Mouse (Mus musculus): Measurements from ENCODE around the gene Spata7. TPM values are rescaled to one million over a fixed set of nuclear protein-coding genes. Genes with fewer than 3 reads are reported as not detected.
"Not testable (repeated sequence)": the region's sequence is repeated elsewhere in the genome, so short reads cannot be mapped to it uniquely, and the experiment has no call there.

Spata7 gene
- polyA plus RNA-seq, 1 experiment from 2014 or later = 40.9 TPM

DNA sequence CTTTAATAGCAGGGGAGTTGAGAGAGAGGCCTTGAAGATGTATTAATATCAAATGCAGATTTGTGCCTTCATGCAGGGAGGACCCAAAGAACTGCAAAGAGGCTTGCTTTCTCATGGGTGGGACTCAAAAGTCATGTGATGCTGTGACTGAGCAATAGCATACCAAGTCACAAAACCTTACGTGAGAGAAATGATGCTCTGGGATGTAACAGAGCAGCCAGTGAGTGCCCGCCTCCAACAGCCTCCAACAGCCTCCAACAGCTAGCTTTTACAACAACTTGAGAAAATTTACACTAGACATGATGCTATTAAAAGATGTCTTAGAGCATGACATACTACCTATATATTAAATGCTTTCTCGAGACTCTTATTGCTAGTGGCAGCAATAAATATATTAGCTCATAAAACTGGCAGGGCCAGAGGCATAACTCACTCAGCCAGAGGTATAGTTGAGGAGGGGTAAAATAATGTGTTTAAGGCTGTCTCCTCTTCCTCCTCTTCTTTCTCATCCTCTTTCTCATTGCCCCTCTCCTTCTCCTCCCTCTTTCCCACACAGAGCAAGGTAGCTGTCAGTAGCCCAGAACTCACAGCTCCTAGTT is 12.9 kb upstream of the Spata7 start:
- Histone ChIP-seq H3K9ac (replicated peaks; ENCODE audit: low read depth, low read length) (no peak overlapping the region), H3K36me3 (ENCODE audit: control insufficient read depth, insufficient read depth, low read length) (no peaks in the 10 kb centered on the region), H3K27ac (ENCODE audit: low read depth, low read length) (no peak overlapping the region; the same call in 1 of the 2 replicates), H3K4me3 (ENCODE audit: low read depth, low read length) (no peak overlapping the region), H3K4me1 (ENCODE audit: control insufficient read depth, insufficient read depth, low read length) (0 out of 2 replicates have a peak, but pooled peaks cover 4% of the 10 kb centered on the region), H3K9me3 (ENCODE audit: control insufficient read depth, low read length) (no peaks in the 10 kb centered on the region), H3K4me2 (ENCODE audit: low read depth, low read length) (no peak overlapping the region), H3K27me3 (ENCODE audit: control insufficient read depth, insufficient read depth, low read length) (no peaks in the 10 kb centered on the region)
- peak; percentile 67 for ATAC-seq (ENCODE audit: low read depth)
- 42% methylated on average over 3 of the region's 3 CpGs for WGBS

DNA sequence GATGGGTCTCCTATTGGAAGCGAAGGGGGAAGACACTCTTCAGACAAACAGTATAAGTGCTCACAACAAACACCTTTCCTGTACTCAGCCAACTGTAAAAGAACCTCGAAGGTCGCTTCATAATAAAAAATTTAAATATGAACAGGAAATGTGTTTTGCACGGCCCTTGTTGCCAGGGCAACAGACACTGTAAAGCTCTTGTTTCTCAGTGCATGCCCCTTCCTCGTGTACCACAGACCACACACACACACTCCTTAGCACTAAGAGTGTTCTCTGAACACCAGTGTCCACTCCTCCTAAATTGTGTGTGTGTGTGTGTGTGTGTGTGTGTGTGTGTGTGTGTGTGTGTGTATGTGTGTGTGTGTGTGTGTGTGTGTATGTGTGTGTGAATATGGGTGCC is 12.2 kb upstream of the Spata7 start:
- Histone ChIP-seq H3K27me3 (ENCODE audit: control insufficient read depth, insufficient read depth, low read length) (no peaks in the 10 kb centered on the region), H3K4me3 (ENCODE audit: low read depth, low read length) (no peak overlapping the region), H3K36me3 (ENCODE audit: control insufficient read depth, insufficient read depth, low read length) (no peaks in the 10 kb centered on the region), H3K9me3 (ENCODE audit: control insufficient read depth, low read length) (no peaks in the 10 kb centered on the region), H3K4me2 (ENCODE audit: low read depth, low read length) (no peak overlapping the region), H3K9ac (replicated peaks; ENCODE audit: low read depth, low read length) (no peak overlapping the region), H3K4me1 (ENCODE audit: control insufficient read depth, insufficient read depth, low read length) (0 out of 2 replicates have a peak, but pooled peaks cover 4% of the 10 kb centered on the region), H3K27ac (ENCODE audit: low read depth, low read length) (no peak overlapping the region)
- ATAC-seq (ENCODE audit: low read depth) = no peak; the same call in none of the 2 replicates
- 31% methylated on average over 5 of the region's 5 CpGs for WGBS

GRCm38 (mm10) chr12:98619496-98619895 is 8.5 kb upstream of the Spata7 start:
- H3K9ac ChIP-seq (replicated peaks; ENCODE audit: low read depth, low read length) = no peak overlapping the region
- H3K27me3 ChIP-seq (ENCODE audit: control insufficient read depth, insufficient read depth, low read length) = no peaks in the 10 kb centered on the region
- H3K4me3 ChIP-seq (ENCODE audit: low read depth, low read length) = no peak overlapping the region
- no peak for ATAC-seq (ENCODE audit: low read depth)
- WGBS = 53% methylated on average over 2 of the region's 2 CpGs
- H3K4me2 ChIP-seq (ENCODE audit: low read depth, low read length) = no peak overlapping the region
- H3K4me1 ChIP-seq (ENCODE audit: control insufficient read depth, insufficient read depth, low read length) = 0 out of 2 replicates have a peak, but pooled peaks cover 4% of the 10 kb centered on the region
- no peaks in the 10 kb centered on the region for H3K36me3 ChIP-seq (ENCODE audit: control insufficient read depth, insufficient read depth, low read length)
- H3K9me3 ChIP-seq (ENCODE audit: control insufficient read depth, low read length) = no peaks in the 10 kb centered on the region
- H3K27ac ChIP-seq (ENCODE audit: low read depth, low read length) = no peak overlapping the region

GRCm38 (mm10) chr12:98620922-98621321 is 7.0 kb upstream of the Spata7 start:
- ATAC-seq (ENCODE audit: low read depth) = peak; percentile 58; the same call in 1 of the 2 replicates
- H3K4me2 ChIP-seq (ENCODE audit: low read depth, low read length); H3K9ac ChIP-seq (replicated peaks; ENCODE audit: low read depth, low read length); H3K36me3 ChIP-seq (ENCODE audit: control insufficient read depth, insufficient read depth, low read length); H3K27me3 ChIP-seq (ENCODE audit: control insufficient read depth, insufficient read depth, low read length); H3K4me3 ChIP-seq (ENCODE audit: low read depth, low read length); H3K4me1 ChIP-seq (ENCODE audit: control insufficient read depth, insufficient read depth, low read length); H3K9me3 ChIP-seq (ENCODE audit: control insufficient read depth, low read length); H3K27ac ChIP-seq (ENCODE audit: low read depth, low read length): not testable (repeated sequence)
- 40% methylated on average over 6 of the region's 6 CpGs for WGBS

DNA sequence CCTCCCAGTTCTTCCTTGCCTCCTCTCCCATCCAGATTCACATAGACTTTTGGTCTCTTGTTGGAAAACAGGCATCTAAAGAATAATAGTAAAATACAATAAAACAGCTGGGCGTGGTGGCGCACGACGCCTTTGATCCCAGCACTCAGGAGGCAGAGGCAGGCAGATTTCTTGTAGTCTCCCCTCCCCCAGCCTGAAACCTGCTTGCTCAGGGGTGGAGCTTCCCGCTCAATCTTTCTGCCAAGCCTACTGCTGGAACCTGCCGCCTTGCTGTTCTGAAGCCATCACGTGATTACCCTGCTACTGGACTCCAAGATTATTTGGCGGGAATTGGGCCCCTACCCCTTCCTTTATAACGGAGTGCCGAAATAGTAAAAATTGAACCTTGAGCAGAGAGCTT is 4.7 kb upstream of the Spata7 start:
- H3K27me3 ChIP-seq (ENCODE audit: control insufficient read depth, insufficient read depth, low read length); H3K4me3 ChIP-seq (ENCODE audit: low read depth, low read length); ATAC-seq (ENCODE audit: low read depth); H3K27ac ChIP-seq (ENCODE audit: low read depth, low read length); H3K4me1 ChIP-seq (ENCODE audit: control insufficient read depth, insufficient read depth, low read length); H3K36me3 ChIP-seq (ENCODE audit: control insufficient read depth, insufficient read depth, low read length); H3K9me3 ChIP-seq (ENCODE audit: control insufficient read depth, low read length); H3K4me2 ChIP-seq (ENCODE audit: low read depth, low read length); H3K9ac ChIP-seq (replicated peaks; ENCODE audit: low read depth, low read length): not testable (repeated sequence)
- 86% methylated on average over 10 of the region's 10 CpGs for WGBS

- peak; percentile 84 for ATAC-seq (ENCODE audit: low read depth)
- Histone ChIP-seq H3K27ac (ENCODE audit: low read depth, low read length) (peak overlapping the region; percentile 52), H3K4me3 (ENCODE audit: low read depth, low read length) (peak overlapping the region; percentile 64), H3K9ac (replicated peaks; ENCODE audit: low read depth, low read length) (peak overlapping the region; percentile 72), H3K9me3 (ENCODE audit: control insufficient read depth, low read length) (no peaks in the 10 kb centered on the region), H3K27me3 (ENCODE audit: control insufficient read depth, insufficient read depth, low read length) (no peaks in the 10 kb centered on the region), H3K4me2 (ENCODE audit: low read depth, low read length) (peak overlapping the region; percentile 63), H3K36me3 (ENCODE audit: control insufficient read depth, insufficient read depth, low read length) (no peaks in the 10 kb centered on the region), H3K4me1 (ENCODE audit: control insufficient read depth, insufficient read depth, low read length) (peaks cover 5% of the 10 kb centered on the region; the same call in 1 of the 2 replicates)
- WGBS = 1% methylated on average over 16 of the region's 16 CpGs
Observed at GRCm38 (mm10) chr12:98628260-98628970, 458 bp downstream of the Spata7 start.

DNA sequence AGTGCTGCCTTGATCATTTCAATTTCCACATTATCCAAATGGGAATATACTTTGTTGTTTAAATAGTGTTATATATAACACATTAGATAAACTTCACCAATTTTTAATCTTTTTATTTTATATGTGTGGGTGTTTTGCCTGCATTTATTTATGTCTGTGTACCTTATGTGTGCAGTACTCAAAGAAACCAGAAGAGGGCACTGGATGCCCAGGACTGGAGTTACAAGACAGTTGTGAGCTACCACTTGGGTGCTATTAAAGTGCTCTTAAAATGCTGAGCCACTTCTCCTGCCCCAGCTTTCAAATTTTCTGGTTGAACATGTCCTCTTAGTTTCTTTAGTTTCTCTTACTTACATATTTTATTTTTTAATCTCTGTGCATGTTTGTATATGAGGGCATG is 16.9 kb downstream of the Spata7 start:
- Histone ChIP-seq H3K27me3 (ENCODE audit: control insufficient read depth, insufficient read depth, low read length) (no peaks in the 10 kb centered on the region), H3K27ac (ENCODE audit: low read depth, low read length) (no peak overlapping the region), H3K4me1 (ENCODE audit: control insufficient read depth, insufficient read depth, low read length) (no peaks in the 10 kb centered on the region), H3K36me3 (ENCODE audit: control insufficient read depth, insufficient read depth, low read length) (peaks cover 6% of the 10 kb centered on the region; the same call in 1 of the 2 replicates), H3K9me3 (ENCODE audit: control insufficient read depth, low read length) (no peaks in the 10 kb centered on the region), H3K4me3 (ENCODE audit: low read depth, low read length) (no peak overlapping the region), H3K9ac (replicated peaks; ENCODE audit: low read depth, low read length) (no peak overlapping the region), H3K4me2 (ENCODE audit: low read depth, low read length) (no peak overlapping the region)
- ATAC-seq (ENCODE audit: low read depth) = no peak

GRCm38 (mm10) chr12:98656873-98657272 is 28.9 kb downstream of the Spata7 start:
- WGBS = 73% methylated on average over 2 of the region's 2 CpGs
- no peak for ATAC-seq (ENCODE audit: low read depth)
- H3K4me1 ChIP-seq (ENCODE audit: control insufficient read depth, insufficient read depth, low read length) = no peaks in the 10 kb centered on the region

GRCm38 (mm10) chr12:98662617-98663016 is 34.7 kb downstream of the Spata7 start:
- peaks cover 8% of the 10 kb centered on the region; the same call in 1 of the 2 replicates for H3K36me3 ChIP-seq (ENCODE audit: control insufficient read depth, insufficient read depth, low read length)
- ATAC-seq (ENCODE audit: low read depth) = no peak
- H3K27me3 ChIP-seq (ENCODE audit: control insufficient read depth, insufficient read depth, low read length) = no peaks in the 10 kb centered on the region
- no peak overlapping the region for H3K9ac ChIP-seq (replicated peaks; ENCODE audit: low read depth, low read length)
- H3K9me3 ChIP-seq (ENCODE audit: control insufficient read depth, low read length) = no peaks in the 10 kb centered on the region
- WGBS = 94% methylated on average over 7 of the region's 7 CpGs
- H3K4me2 ChIP-seq (ENCODE audit: low read depth, low read length) = no peak overlapping the region
- H3K4me3 ChIP-seq (ENCODE audit: low read depth, low read length) = no peak overlapping the region
- H3K4me1 ChIP-seq (ENCODE audit: control insufficient read depth, insufficient read depth, low read length) = no peaks in the 10 kb centered on the region
- no peak overlapping the region for H3K27ac ChIP-seq (ENCODE audit: low read depth, low read length)

More at GRCm38 (mm10) chr12:98656873-98657272, 28.9 kb downstream of the Spata7 start:
- H3K36me3 ChIP-seq (ENCODE audit: control insufficient read depth, insufficient read depth, low read length) = peaks cover 5% of the 10 kb centered on the region; the same call in 1 of the 2 replicates
- H3K9ac ChIP-seq (replicated peaks; ENCODE audit: low read depth, low read length) = no peak overlapping the region
- no peak overlapping the region for H3K27ac ChIP-seq (ENCODE audit: low read depth, low read length)
- no peak overlapping the region for H3K4me2 ChIP-seq (ENCODE audit: low read depth, low read length)
- no peaks in the 10 kb centered on the region for H3K27me3 ChIP-seq (ENCODE audit: control insufficient read depth, insufficient read depth, low read length)
- H3K9me3 ChIP-seq (ENCODE audit: control insufficient read depth, low read length) = no peaks in the 10 kb centered on the region
- no peak overlapping the region for H3K4me3 ChIP-seq (ENCODE audit: low read depth, low read length)
